Mouse (Mus musculus): ENCODE measurements around the gene Pmpca.

GRCm38 (mm10) chr2:26442843-26443242, 53.7 kb downstream of the Pmpca start:
- TF ChIP-seq CTCF (IDR thresholded peaks at IDR 0.05; ENCODE audit: extremely low read depth, insufficient read length, insufficient replicate concordance, low read depth, low read length) (no peak), POLR2A (IDR thresholded peaks at IDR 0.05; ENCODE audit: low read depth, low read length) (no peak)

Measured in small intestine, adult 2 months (tissue).